Mouse (Mus musculus) activated CD4-positive, CD25-positive, alpha-beta regulatory T cell, adult 9 weeks (primary cell): ENCODE data around the gene Gm17584. TPM values are rescaled to one million over a fixed set of nuclear protein-coding genes. Genes with fewer than 3 reads are reported as not detected.

Experiments
- polyA plus RNA-seq: library from polyadenylated mRNA; unstranded; fragments of 100-300 nt; shearing (Covaris generic); gene quantifications from one replicate; pipeline ENCODE4 v1.2.1, GENCODE M21; 2017

Gene Gm17584
- not detected for polyA plus RNA-seq

GRCm38 (mm10) chrX:124500263-124500662 is at the start of gene Gm17584:
Gm17584 (plus strand) TSS chrX:124500563.

Other genes with a start within 250 kb of the Gm17584 start
- gene Gm17469, start 129.3 kb downstream of the Gm17584 start, polyA plus RNA-seq, result not detected